Mouse (Mus musculus): Measurements from ENCODE around the gene Cldn10.

DNA sequence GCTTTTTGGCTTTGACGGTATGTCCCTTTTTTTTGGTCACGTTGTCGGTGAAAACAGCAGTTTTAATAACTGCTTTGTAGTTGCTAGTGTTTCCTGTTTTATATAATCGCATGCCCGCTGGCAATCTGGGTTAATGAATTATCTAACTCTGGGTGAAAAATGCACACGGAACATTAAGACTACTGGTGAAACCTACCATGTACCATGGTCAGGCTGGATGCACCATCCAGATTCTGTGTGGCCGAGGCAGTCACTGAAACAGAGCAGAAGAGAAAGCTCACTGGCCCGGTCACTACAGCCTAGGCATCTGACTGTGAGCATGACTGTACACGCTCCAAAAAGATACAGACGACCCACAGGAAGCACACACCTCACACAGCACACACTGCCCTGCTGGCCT, 107.9 kb downstream of the Cldn10 start:
- no peak for TF ChIP-seq POLR2A (IDR thresholded peaks at IDR 0.05; ENCODE audit: control insufficient read depth, low read depth, low read length)
- no peak for TF ChIP-seq CTCF (IDR thresholded peaks at IDR 0.05; ENCODE audit: control insufficient read depth, insufficient read depth, insufficient replicate concordance, low read depth, low read length)
